ENCODE assay signal across 10 mouse cellular contexts in genomic region chr2:22807312-22807711, GRCm38 (mm10). TPM values are rescaled to one million over a fixed set of nuclear protein-coding genes. Genes with fewer than 3 reads are reported as not detected.
DNase-seq lines count a peak whose midpoint lies in the region; ATAC-seq and TF ChIP-seq lines count a peak whose summit lies in the region.
"Had no signal": no experiment of that assay in that cellular context is flagged by ENCODE, and none has a peak within 500 bp of the region (broad histone marks: within the 10 kb centered on the region; RNA-seq: fewer than 3 reads in every experiment).

No protein-coding gene starts in this region.

- intact Hi-C loops in heart, postnatal 25 days (cut with DNase I): no loop called here

- peak overlapping the region; percentile 41; the same call in 1 of the 2 replicates for H3K27ac ChIP-seq in heart, embryonic 16.5 days (ENCODE audit: low read length)
- H3K27ac ChIP-seq in bone marrow, adult 2 months (ENCODE audit: control insufficient read depth, insufficient read depth, low read depth, low read length, poor library complexity): peak overlapping the region; percentile 75
- H3K27ac ChIP-seq in heart, embryonic 11.5 days (ENCODE audit: low read depth, low read length): no peak overlapping the region
- H3K27ac ChIP-seq: forebrain, embryonic 13.5 days; midbrain, embryonic 15.5 days had no signal

- TF ChIP-seq CTCF in bone marrow, adult 2 months (IDR thresholded peaks at IDR 0.05; ENCODE audit: control insufficient read depth, insufficient read depth, low read length): no peak

- no peak for DNase-seq in heart, postnatal 25 days (ENCODE audit: low spot score)
- peak; percentile 52 to 59 for DNase-seq in thymus, postnatal 10 days (ENCODE audit: low spot score in 2 of 2)
- no peak for DNase-seq in layer of hippocampus, postnatal 25 days (ENCODE audit: extremely low spot score in 1 of 2, low spot score in 1 of 2)
- DNase-seq in embryo, embryonic 10 days (ENCODE audit: low spot score): no peak

- ATAC-seq in heart, embryonic 16.5 days (replicated peaks; ENCODE audit: extremely low read depth, insufficient read depth, low FRiP score): no peak
- peak; percentile 65 for ATAC-seq in megakaryocyte, adult 5-6 weeks (ENCODE audit: poor library complexity, severe bottlenecking)
- ATAC-seq in heart, embryonic 11.5 days (replicated peaks; ENCODE audit: insufficient number of reproducible peaks, low FRiP score, low TSS enrichment): no peak
- ATAC-seq: forebrain, embryonic 13.5 days; midbrain, embryonic 15.5 days had no signal

- WGBS in heart, embryonic 16.5 days: 28% methylated on average over 1 of the region's 1 CpGs
- 5% methylated on average over 1 of the region's 1 CpGs for WGBS in bone marrow, adult 2 months
- 42% methylated on average over 1 of the region's 1 CpGs for WGBS in heart, embryonic 11.5 days (ENCODE audit: insufficient replicate concordance)

- no peak overlapping the region for H3K4me2 ChIP-seq in heart, embryonic 16.5 days (ENCODE audit: low read depth, low read length)
- H3K4me2 ChIP-seq in heart, embryonic 11.5 days: no peak overlapping the region
- H3K4me2 ChIP-seq: forebrain, embryonic 13.5 days; midbrain, embryonic 15.5 days had no signal

- H3K36me3 ChIP-seq in heart, embryonic 16.5 days (ENCODE audit: control insufficient read depth, insufficient read depth): no peaks in the 10 kb centered on the region
- no peaks in the 10 kb centered on the region for H3K36me3 ChIP-seq in heart, embryonic 11.5 days (ENCODE audit: control insufficient read depth, insufficient read depth, low read length)
- H3K36me3 ChIP-seq: midbrain, embryonic 15.5 days had no signal

- no peak for TF ChIP-seq POLR2A in bone marrow, adult 2 months (IDR thresholded peaks at IDR 0.05; ENCODE audit: borderline replicate concordance, control insufficient read depth, low read depth, low read length)

- no peaks in the 10 kb centered on the region for H3K4me1 ChIP-seq in heart, embryonic 16.5 days (ENCODE audit: control insufficient read depth, insufficient read depth, low read length)
- H3K4me1 ChIP-seq in bone marrow, adult 2 months (ENCODE audit: control insufficient read depth, insufficient read depth, low read length): peaks cover 7% of the 10 kb centered on the region
- H3K4me1 ChIP-seq in heart, embryonic 11.5 days (ENCODE audit: control insufficient read depth, insufficient read depth, low read length): no peaks in the 10 kb centered on the region
- H3K4me1 ChIP-seq: forebrain, embryonic 13.5 days; midbrain, embryonic 15.5 days had no signal

- H3K4me3 ChIP-seq in heart, embryonic 16.5 days (ENCODE audit: low read length): no peak overlapping the region
- H3K4me3 ChIP-seq in bone marrow, adult 2 months (replicated peaks; ENCODE audit: control insufficient read depth, low read depth, low read length): no peak overlapping the region
- no peak overlapping the region for H3K4me3 ChIP-seq in heart, embryonic 11.5 days (ENCODE audit: low read depth, low read length)
- H3K4me3 ChIP-seq: forebrain, embryonic 13.5 days; midbrain, embryonic 15.5 days had no signal

- H3K27me3 ChIP-seq in heart, embryonic 16.5 days (ENCODE audit: control insufficient read depth, insufficient read depth, low read length): no peaks in the 10 kb centered on the region
- H3K27me3 ChIP-seq in heart, embryonic 11.5 days (ENCODE audit: control insufficient read depth, insufficient read depth, low read length): no peaks in the 10 kb centered on the region
- H3K27me3 ChIP-seq: forebrain, embryonic 13.5 days; midbrain, embryonic 15.5 days had no signal

- no peaks in the 10 kb centered on the region for H3K9me3 ChIP-seq in heart, embryonic 16.5 days (replicated peaks; ENCODE audit: control insufficient read depth, low read length)
- no peaks in the 10 kb centered on the region for H3K9me3 ChIP-seq in heart, embryonic 11.5 days (replicated peaks; ENCODE audit: control insufficient read depth, low read length)
- H3K9me3 ChIP-seq: forebrain, embryonic 13.5 days; midbrain, embryonic 15.5 days had no signal

- no peak overlapping the region for H3K9ac ChIP-seq in heart, embryonic 16.5 days (ENCODE audit: low read length)
- no peak overlapping the region for H3K9ac ChIP-seq in heart, embryonic 11.5 days (ENCODE audit: low read depth, low read length)
- H3K9ac ChIP-seq: forebrain, embryonic 13.5 days; midbrain, embryonic 15.5 days had no signal

RNA-seq across cellular contexts. Expression of gene Apbb1ip, which starts 33.4 kb away (rescaled TPM):
- 2.5 and 4.5 TPM in 2 replicates for polyA plus RNA-seq in heart, embryonic 16.5 days (2015; fragmentation: Nextera tagmentation; extraction: Ambion mirVana)
- total RNA-seq in heart, postnatal 25 days (2021): 1 to 10 TPM; 3.4 to 3.5 TPM
- polyA plus RNA-seq in bone marrow, adult 2 months (2011; ENCODE audit: insufficient read depth, insufficient read length, low replicate concordance, missing spikeins): 25.0 and 45.8 TPM in 2 replicates
- 194 and 206 TPM in 2 replicates for total RNA-seq in megakaryocyte, adult 5-6 weeks (2015)
- total RNA-seq in megakaryocyte, adult 5-6 weeks (2017): 27.6 and 49.7 TPM in 2 replicates
- 1 to 10 TPM; 5.4 to 6.2 TPM for total RNA-seq in layer of hippocampus, postnatal 25 days (2021)
- 0.62 and 1.7 TPM in 2 replicates for polyA plus RNA-seq in heart, embryonic 11.5 days (2014; fragmentation: Nextera tagmentation; extraction: Ambion mirVana)

Comparison
In these comparisons a context has a peak if more than half of its experiments do, and no peak if none do; other contexts are left out.
1. DNase-seq: peak in thymus, postnatal 10 days (2 of 2); none in heart, postnatal 25 days (single experiment), layer of hippocampus, postnatal 25 days (0 of 2) and embryo, embryonic 10 days (single experiment).